Mouse (Mus musculus) ZHBTc4 (cell line): ENCODE data around the gene Baiap2l2.
A peak's percentile ranks its signal among the peaks of the same experiment; 100 is the strongest.
"Not testable (repeated sequence)": the region's sequence is repeated elsewhere in the genome, so short reads cannot be mapped to it uniquely, and the experiment has no call there.

Experiments
- DNase-seq: peaks from one replicate; pipeline ENCODE4 v3.0.0-alpha.2; 2011; ENCODE audit warnings: low read depth, low spot score

Gene Baiap2l2

GRCm38 (mm10) chr15:79261757-79262156 is 23.6 kb downstream of the Baiap2l2 start:
- DNase-seq: no peak

- DNase-seq: peak; percentile 64
These were observed 24.1 kb downstream of the Baiap2l2 start for GRCm38 (mm10) chr15:79261095-79261725.

- peak; percentile 51 for DNase-seq
These were observed 26.8 kb downstream of the Baiap2l2 start for GRCm38 (mm10) chr15:79258521-79258920.

- DNase-seq: no peak
These were observed 30.7 kb downstream of the Baiap2l2 start, which contains the start of gene Slc16a8 for GRCm38 (mm10) chr15:79254661-79255060. Slc16a8 (minus strand) TSS chr15:79254761.

GRCm38 (mm10) chr15:79252580-79252979 is 32.8 kb downstream of the Baiap2l2 start:
- peak; percentile 23 for DNase-seq

DNA sequence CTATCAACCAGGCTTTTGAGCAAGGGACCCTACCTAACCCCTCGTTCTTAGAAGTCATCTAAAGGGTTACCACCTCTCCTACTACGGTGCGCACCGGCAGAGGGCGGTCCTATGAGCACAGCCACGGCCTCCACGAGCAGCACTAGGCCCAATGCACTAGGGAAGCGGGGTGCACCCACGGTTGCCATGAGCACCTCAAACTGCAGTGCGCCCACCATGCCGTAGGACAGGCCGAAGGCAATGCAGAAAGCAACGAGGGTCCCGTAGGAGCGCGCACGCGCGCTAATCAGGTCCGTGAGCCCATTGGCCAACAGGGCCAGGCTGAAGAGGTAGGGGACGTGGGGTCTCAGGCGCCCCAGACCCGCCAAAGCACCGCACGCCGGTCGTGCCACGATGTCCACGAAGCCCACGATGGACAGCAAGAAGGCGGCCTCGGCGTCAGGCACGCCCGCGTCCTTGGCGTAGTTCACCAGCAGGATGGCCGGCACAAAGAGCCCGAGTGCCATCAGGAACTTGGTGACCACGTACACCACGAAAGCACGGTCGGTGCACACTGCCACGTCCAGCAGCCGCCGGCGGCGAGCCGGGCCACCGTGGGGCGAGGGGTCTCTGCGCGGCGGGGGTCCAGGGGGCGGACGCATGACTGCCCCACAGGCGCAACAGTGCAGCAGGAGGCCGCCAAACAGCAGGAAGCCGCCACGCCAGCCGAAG is 33.4 kb downstream of the Baiap2l2 start:
- DNase-seq: peak; percentile 57

DNA sequence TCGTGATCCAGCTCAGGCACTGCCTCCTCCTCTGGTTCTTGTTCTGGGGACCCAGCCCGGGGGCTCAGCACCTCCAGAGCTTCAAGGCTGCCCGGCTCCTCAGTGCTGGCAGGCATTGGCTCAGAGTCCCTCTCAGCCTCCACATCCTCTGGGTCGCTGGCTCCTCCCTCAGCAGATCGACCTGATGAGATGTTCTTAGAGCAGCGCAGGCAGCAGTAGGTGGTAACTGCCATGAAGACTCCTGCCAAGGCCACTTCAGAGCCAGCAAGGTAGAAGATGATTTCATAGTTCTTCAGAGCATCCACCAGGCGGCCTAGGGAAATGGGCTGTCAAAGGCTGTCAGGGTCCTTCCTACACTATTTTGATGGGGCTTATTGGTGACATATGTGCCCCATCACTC is 34.2 kb downstream of the Baiap2l2 start:
- DNase-seq: no peak

DNA sequence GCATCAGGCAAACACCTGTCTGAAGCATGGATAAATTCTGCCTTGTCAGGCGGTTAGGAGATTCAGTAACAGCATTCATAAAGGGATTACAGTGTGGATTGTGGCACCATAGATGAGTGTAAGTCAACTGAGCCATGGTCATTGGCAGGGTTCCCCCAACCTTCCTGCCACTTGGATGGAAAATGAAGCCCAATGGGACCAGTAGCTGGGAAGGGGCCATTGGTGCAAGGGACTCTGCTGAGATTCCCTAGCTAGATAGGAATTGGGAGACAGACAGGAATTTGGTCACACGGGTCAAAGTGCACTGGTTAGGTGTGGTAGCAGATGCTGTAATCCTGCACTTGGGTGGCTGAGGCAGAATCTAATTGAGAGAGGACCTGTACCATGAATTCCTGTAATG is 35.1 kb downstream of the Baiap2l2 start:
- no peak for DNase-seq

- DNase-seq: no peak
These were observed 40.0 kb downstream of the Baiap2l2 start for GRCm38 (mm10) chr15:79245321-79245720.

- no peak for DNase-seq
These were observed 41.1 kb downstream of the Baiap2l2 start for GRCm38 (mm10) chr15:79244071-79244893.

- peak; percentile 96 for DNase-seq
These were observed 41.9 kb downstream of the Baiap2l2 start for GRCm38 (mm10) chr15:79243234-79244042.

DNA sequence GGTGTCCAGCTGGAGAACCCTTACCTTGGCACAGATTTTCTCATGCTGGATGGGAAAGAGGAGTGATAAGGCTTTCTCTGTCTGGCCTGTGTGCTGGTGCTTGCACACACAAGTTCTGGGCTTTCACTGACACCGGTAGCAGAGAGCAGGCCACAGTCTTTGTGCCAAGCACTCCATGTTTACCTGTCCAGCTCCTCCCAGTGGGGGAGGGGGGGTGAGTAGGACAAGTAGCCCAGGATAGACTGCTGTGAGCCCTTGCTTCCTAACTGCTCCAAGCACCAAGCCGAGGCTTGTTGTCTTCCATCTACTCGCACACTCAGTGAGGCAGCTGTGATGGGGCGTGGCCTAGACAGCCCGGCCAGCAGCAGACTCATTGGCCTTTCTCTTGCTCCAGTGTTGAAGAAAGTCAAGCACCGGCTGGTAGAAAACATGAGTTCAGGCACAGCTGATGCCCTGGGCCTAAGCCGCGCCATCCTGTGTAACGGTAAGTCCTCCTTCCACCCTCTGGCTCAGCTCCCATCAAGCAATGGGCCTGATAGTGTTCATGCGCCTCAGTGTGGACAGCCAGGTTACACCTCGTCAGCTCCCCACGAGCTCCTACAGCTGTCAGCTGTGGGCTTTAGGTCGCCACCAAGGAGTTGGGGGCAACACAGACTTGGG is 42.6 kb downstream of the Baiap2l2 start:
- no peak for DNase-seq

GRCm38 (mm10) chr15:79238036-79238435 is 47.3 kb downstream of the Baiap2l2 start:
- DNase-seq: no peak

DNA sequence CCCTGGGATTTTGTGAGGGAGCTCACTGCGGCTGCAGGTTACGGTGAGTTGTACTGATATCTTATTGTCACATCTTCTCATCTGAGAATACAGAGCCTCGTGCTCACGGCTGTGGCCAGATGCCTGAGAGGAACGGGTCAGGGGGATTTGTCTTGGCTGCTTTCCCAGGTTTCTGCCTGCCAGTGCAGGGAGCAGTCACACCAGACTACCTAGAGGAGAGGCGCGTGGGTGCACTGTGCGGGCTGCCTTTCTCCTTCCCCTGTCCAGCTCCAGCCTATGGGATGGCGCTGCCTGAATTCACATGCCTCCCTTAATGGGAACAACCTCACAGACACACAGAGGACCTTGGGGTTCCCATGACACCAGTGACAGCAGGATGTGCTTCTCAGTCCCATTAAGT is 50.1 kb downstream of the Baiap2l2 start:
- no peak for DNase-seq

- peak; percentile 95 for DNase-seq
These were observed 56.1 kb downstream of the Baiap2l2 start, which contains the start of the genes Pick1 and Gm49486 for GRCm38 (mm10) chr15:79229058-79229821. Pick1 (plus strand) TSS chr15:79229173. Gm49486 (plus strand) TSS chr15:79229391.

DNA sequence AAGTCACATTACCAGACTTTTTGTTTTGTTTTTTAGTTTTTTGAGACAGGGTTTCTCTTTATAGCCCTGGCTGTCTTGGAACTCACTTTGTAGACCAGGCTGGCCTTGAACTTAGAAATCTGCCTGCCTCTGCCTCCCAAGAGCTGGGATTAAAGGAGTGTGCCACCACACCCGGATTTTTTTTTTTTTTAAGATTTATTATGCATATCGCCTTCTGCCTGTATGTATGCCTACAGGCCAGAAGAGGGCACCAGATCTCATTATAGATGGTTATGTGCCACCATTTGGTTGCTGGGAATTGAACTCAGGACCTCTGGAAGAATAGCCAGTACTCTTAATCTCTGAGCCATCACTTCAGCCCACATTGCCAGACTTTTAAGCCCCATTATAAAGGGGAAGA is 59.6 kb downstream of the Baiap2l2 start:
- not testable (repeated sequence) for DNase-seq

DNA sequence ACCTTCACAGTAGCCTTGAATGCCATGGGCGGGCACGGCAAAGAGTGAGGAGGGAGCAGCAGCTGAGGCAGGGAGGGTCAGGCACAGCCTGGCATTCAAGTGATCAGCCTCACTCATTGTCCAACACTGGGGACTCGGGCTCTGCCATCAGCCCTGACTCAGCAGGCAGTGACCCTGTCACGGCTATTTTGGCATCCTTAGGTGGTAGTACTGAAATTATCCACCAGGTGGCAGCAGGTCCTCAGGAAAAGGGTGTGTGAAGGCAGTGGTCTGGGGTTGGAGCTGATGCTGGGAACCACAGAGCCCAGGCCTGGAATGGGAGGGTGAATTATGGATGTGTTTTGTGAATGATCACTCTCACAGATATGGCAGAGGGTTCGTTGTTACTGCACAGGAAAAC is 60.7 kb downstream of the Baiap2l2 start:
- peak; percentile 90 for DNase-seq

GRCm38 (mm10) chr15:79223641-79224040 is 61.7 kb downstream of the Baiap2l2 start:
- peak; percentile 55 for DNase-seq

GRCm38 (mm10) chr15:79219572-79219971 is 65.8 kb downstream of the Baiap2l2 start:
- DNase-seq: no peak

- DNase-seq: no peak
These were observed 69.1 kb downstream of the Baiap2l2 start for GRCm38 (mm10) chr15:79216191-79216590.
